Mouse (Mus musculus) spleen, adult 2 months (tissue): Measurements from ENCODE around the gene Mga. TPM values are rescaled to one million over a fixed set of nuclear protein-coding genes. Genes with fewer than 3 reads are reported as not detected.

Experiments used
- DNase-seq, 2 experiments: peaks; one replicate each; pipeline versions ENCODE4 v3.0.0 to v3.0.0-alpha.2; 2012 to 2021; ENCODE audit warnings: low spot score in 2 of 2, low read depth in 1 of 2
- H3K27ac ChIP-seq: fragments of 200-500 bp; 2 replicates; pipeline ENCODE4 v1.5.1; 2012; ENCODE audit warnings: low read length, inconsistent platforms; ENCODE audit not compliant: insufficient read depth
- H3K27me3 ChIP-seq: fragments of 200-500 bp; 2 replicates; pipeline ENCODE4 v1.6.1; 2012; ENCODE audit warnings: mild to moderate bottlenecking, moderate library complexity, low read length, inconsistent platforms; ENCODE audit not compliant: control insufficient read depth, insufficient read depth
- H3K36me3 ChIP-seq: fragments of 200-500 bp; 2 replicates; pipeline ENCODE4 v1.6.1; 2012; ENCODE audit warnings: mild to moderate bottlenecking, low read length, inconsistent platforms; ENCODE audit not compliant: control insufficient read depth, insufficient read depth
- H3K4me1 ChIP-seq: fragments of 200-500 bp; 2 replicates; pipeline ENCODE4 v1.6.1; 2011; ENCODE audit warnings: inconsistent platforms; ENCODE audit not compliant: control insufficient read depth, insufficient read depth, insufficient read length
- H3K4me3 ChIP-seq: fragments of 200-500 bp; 2 replicates; pipeline ENCODE4 v1.5.1; 2011; ENCODE audit warnings: mild to moderate bottlenecking, inconsistent platforms; ENCODE audit not compliant: insufficient read depth, insufficient read length; ENCODE audit errors: extremely low read depth
- CTCF ChIP-seq: fragments of 200-500 bp; IDR thresholded peaks from 2 replicates; pipeline ENCODE4 v1.5.1; 2011; ENCODE audit warnings: mild to moderate bottlenecking, inconsistent platforms; ENCODE audit not compliant: insufficient read depth, insufficient read length, insufficient replicate concordance; ENCODE audit errors: extremely low read depth
- POLR2A ChIP-seq: fragments of 200-500 bp; IDR thresholded peaks from 2 replicates; pipeline ENCODE4 v1.6.1; 2011; ENCODE audit warnings: low read depth, low read length, inconsistent platforms
- WGBS: fragments of 180-500 bp; shearing (Covaris S2); methylation state at CpG from one replicate; pipeline ENCODE4 v1.1.7; 2018; 5-methylcytosine and 5-hydroxymethylcytosine counted together
- polyA plus RNA-seq: library from polyadenylated mRNA; depleted of rRNA; stranded (reverse); fragments of >200 nt; gene quantifications from 2 replicates; pipeline ENCODE4 v1.2.3, GENCODE M21; 2012

Gene Mga
- polyA plus RNA-seq, 1 experiment: 19.3 TPM

GRCm38 (mm10) chr2:119971316-119971715 is 74.3 kb downstream of the Mga start:
- Histone ChIP-seq H3K36me3 (0 out of 2 replicates have a peak, but pooled peaks cover 1% of the 10 kb centered on the region), H3K27me3 (no peaks in the 10 kb centered on the region), H3K4me3 (no peak overlapping the region), H3K4me1 (peaks cover 3% of the 10 kb centered on the region; the same call in 1 of the 2 replicates), H3K27ac (no peak overlapping the region)
- DNase-seq: no peak
- TF ChIP-seq POLR2A (no peak), CTCF (no peak)
- WGBS: 90% methylated on average over 3 of the region's 3 CpGs

GRCm38 (mm10) chr2:119971837-119972536 is 75.0 kb downstream of the Mga start:
- TF ChIP-seq POLR2A (peak; percentile 39; the same call in 1 of the 2 replicates), CTCF (no peak)
- whole genome bisulfite sequencing: 7% methylated on average over 32 of the region's 32 CpGs
- H3K4me1 ChIP-seq: peaks cover 3% of the 10 kb centered on the region; the same call in 1 of the 2 replicates
- H3K4me3 ChIP-seq: peak overlapping the region; percentile 79
- peak; percentile 84 to 97 for DNase-seq
- no peaks in the 10 kb centered on the region for H3K36me3 ChIP-seq
- no peak overlapping the region for H3K27ac ChIP-seq
- no peaks in the 10 kb centered on the region for H3K27me3 ChIP-seq

- no peaks in the 10 kb centered on the region for H3K36me3 ChIP-seq
- under 1% methylated on average over 19 of the region's 19 CpGs for WGBS
- no peak within 1 kb of the TSS for H3K27ac ChIP-seq
- H3K27me3 ChIP-seq: no peaks in the 10 kb centered on the region
- TF ChIP-seq CTCF (no peak), POLR2A (no peak)
- DNase-seq: no peak
- peaks cover 3% of the 10 kb centered on the region; the same call in 1 of the 2 replicates for H3K4me1 ChIP-seq
- peak within 1 kb of the TSS; percentile 79 for H3K4me3 ChIP-seq
Measured at GRCm38 (mm10) chr2:119972537-119972879, 75.5 kb downstream of the Mga start, which contains the start of gene Mapkbp1. Gene Mapkbp1, plus strand, starts transcription at chr2:119972699.

GRCm38 (mm10) chr2:119980343-119980986 is 83.4 kb downstream of the Mga start:
- H3K4me3 ChIP-seq: no peak overlapping the region
- TF ChIP-seq POLR2A: no peak
- no peak for DNase-seq
- 93% methylated on average over 7 of the region's 7 CpGs for WGBS
- no peaks in the 10 kb centered on the region for H3K4me1 ChIP-seq
- no peaks in the 10 kb centered on the region for H3K36me3 ChIP-seq
- H3K27ac ChIP-seq: no peak overlapping the region
- no peaks in the 10 kb centered on the region for H3K27me3 ChIP-seq

- H3K36me3 ChIP-seq: no peaks in the 10 kb centered on the region
- TF ChIP-seq CTCF (no peak), POLR2A (no peak)
- H3K4me3 ChIP-seq: no peak overlapping the region
- H3K4me1 ChIP-seq: no peaks in the 10 kb centered on the region
- H3K27ac ChIP-seq: no peak overlapping the region
- no peak for DNase-seq
- WGBS: 88% methylated on average over 2 of the region's 2 CpGs
- H3K27me3 ChIP-seq: no peaks in the 10 kb centered on the region
Measured at GRCm38 (mm10) chr2:119981631-119982030, 84.6 kb downstream of the Mga start.

- no peak overlapping the region for H3K4me3 ChIP-seq
- no peak for DNase-seq
- WGBS: 92% methylated on average over 8 of the region's 8 CpGs
- no peaks in the 10 kb centered on the region for H3K4me1 ChIP-seq
- TF ChIP-seq CTCF: no peak
- TF ChIP-seq POLR2A: no peak
- no peaks in the 10 kb centered on the region for H3K27me3 ChIP-seq
- no peak overlapping the region for H3K27ac ChIP-seq
- no peaks in the 10 kb centered on the region for H3K36me3 ChIP-seq
Measured at GRCm38 (mm10) chr2:119985871-119986270, 88.8 kb downstream of the Mga start.

- no peak for DNase-seq
- Histone ChIP-seq H3K27me3 (no peaks in the 10 kb centered on the region), H3K4me3 (no peak overlapping the region), H3K36me3 (no peaks in the 10 kb centered on the region), H3K4me1 (no peaks in the 10 kb centered on the region), H3K27ac (no peak overlapping the region)
- TF ChIP-seq POLR2A (no peak), CTCF (no peak)
- WGBS: 84% methylated on average over 6 of the region's 6 CpGs
Measured at GRCm38 (mm10) chr2:119986369-119986768, 89.3 kb downstream of the Mga start.
